Mouse (Mus musculus) cerebellum, adult 9-10 months (tissue): ENCODE measurements at regions not wholly inside any gene's neighbourhood (a gene's known extent, or its start where the extent isn't known, plus 50 kb on each side); places are given as distances from the start of the nearest gene placed in this dataset.

ENCODE experiments used
- DNase-seq: peaks from one replicate; pipeline ENCODE4 v3.0.0; 2022

- DNase-seq, result no peak
These were observed 282.2 kb upstream of the Cdh6 start for GRCm38 (mm10) chr15:13455560-13456219.

DNA sequence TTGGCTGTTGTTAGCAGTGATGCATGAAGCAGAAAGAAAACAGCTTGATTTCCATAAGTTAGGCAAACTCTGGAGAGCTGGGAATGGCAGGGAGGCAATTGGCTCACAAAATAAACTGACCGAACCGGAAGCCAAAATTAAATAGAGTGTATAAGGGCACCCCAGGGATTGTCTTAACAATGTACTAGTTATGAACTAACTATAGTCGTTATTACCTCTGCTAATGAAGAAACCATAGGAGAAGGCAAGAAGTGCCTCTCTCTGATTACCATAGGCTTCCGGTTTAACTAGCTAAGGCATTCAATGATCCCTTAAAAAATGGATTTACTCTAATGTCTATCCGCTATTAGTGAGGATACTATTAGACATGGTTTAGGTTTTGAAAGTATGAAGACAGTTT lies 276.9 kb upstream of the Cdh6 start:
- no peak for DNase-seq

DNA sequence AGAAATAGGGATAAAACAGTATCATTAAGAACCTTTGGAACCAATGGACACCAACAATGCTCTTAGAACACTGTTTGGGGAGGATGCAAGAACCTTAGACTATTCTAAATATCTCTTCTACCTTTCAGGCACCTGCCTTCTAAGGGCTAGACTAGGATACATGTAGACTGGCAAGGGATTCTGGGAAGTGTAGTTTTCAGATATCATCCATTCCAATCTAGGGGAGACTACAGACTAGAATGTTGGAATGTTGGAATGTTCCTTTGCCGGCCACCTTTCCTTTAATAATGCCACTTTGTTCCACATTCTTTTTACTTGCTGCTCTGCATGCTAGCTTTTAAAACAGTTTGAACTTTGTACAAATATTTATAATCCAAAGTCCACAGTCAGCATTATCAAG lies 261.1 kb upstream of the Cdh6 start:
- no peak for DNase-seq

DNA sequence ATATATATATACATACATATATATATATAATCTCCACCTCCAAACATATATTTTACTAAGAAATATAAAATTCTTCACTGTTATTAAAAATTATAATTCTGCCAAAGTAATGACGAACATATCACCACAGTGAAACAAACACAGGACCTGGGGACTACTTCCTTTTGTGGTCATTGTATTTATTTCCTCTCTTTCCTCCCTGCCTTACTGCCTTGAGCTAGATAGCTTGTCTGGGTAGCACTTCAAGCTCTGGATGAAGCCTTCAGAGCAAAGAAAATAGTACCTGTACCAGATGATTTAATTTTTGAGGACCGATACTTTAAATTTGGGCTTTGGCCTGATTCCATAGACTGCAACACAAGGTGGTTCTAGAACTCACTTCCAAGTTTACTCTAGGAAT lies 259.5 kb upstream of the Cdh6 start:
- no peak for DNase-seq

DNA sequence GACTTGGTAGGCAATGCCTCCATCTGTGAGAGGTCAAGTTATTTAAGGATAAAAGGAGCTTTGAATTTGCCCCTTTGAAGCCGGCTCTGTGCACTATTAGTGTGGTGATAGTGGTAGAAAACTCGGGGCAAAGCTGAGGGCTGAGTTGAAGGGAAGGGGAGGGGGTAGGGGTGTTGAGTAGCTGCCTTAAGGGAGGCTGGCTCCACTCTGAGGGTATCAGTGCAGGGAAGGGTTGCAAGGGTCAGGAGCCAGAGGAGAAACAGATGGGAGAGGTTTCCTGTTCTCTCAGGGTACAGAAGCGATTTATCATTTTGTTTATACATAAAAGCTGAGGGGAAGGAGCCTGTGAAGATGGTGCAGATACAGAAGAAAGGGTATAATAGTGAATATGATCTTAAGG lies 246.1 kb upstream of the Cdh6 start:
- no peak for DNase-seq

- DNase-seq, result no peak
These were observed 236.7 kb upstream of the Cdh6 start for GRCm38 (mm10) chr15:13410065-13410688.

GRCm38 (mm10) chr15:13393155-13393554 lies 219.7 kb upstream of the Cdh6 start:
- DNase-seq, result no peak

- no peak for DNase-seq
These were observed 217.9 kb upstream of the Cdh6 start for GRCm38 (mm10) chr15:13391331-13391730.

GRCm38 (mm10) chr15:13384815-13385214 lies 211.3 kb upstream of the Cdh6 start:
- DNase-seq, result no peak

- no peak for DNase-seq
These were observed 202.1 kb upstream of the Cdh6 start for GRCm38 (mm10) chr15:13375590-13375989.

DNA sequence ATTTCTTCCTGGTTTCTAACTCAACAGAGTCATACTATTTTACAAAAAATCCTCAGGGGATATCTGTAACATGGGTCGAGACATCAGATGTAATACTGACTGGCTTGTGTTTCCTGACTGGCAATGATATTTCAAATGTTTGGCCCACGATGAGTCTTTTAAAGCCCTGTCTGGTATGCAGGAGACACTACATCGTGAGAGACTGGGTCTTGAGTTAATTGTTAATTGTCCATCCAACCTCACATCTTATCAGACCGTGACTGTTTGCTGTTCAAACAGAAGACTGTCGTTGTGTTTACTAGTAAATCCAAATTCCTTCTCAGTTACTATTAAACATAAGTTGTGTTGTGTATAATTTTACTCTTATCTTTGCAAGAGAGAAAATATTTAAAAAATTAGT lies 195.3 kb upstream of the Cdh6 start:
- DNase-seq, result no peak

DNA sequence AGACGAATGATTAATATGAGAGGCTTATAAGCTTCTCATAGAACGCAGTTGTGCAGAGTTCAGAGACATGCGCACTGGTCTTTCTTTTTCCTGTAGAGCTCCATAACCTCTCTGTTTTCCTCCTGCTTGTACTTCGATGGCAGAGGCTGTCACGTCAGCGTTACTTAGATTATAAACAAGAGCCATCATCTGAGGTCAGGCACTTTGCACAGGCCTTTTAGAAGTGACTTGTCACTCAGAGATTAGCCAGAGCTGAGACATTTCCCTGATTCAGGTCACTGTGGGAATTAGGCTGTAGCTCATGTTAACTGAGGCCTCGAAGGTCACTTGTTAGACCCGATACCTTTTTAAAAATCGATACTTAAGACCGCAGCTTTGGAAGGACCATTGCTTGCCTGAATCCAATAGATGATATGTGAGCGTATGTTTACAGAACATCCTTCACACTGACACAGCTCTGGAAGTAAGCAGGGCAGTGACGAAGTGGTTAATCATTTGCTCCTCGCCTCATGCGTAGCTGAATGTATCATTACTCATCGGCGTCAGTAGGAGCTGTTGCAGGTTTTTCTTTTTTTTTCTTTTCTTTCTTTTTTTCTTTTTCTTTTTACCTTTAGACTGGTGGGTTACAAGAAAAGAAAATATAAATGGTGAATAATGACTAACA lies 193.9 kb upstream of the Cdh6 start:
- no peak for DNase-seq

DNA sequence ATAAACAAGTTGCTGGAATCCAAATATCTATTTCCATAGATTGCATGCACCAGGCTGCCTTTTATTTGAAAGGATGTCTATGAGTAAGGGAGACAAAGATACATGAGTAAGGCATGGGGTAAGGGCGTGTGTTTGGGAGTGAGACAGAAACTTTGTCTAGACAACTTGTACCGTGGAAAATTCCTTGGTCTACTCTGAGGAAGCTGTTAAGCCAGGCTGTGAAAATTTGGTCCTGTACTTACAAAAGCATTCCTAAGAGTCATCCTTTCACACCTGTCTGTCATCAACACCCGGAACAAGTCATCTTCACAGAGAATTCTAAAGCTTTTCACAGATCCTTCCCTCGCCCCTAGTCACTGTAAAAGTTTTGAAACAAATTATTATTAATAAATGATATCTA lies 193.1 kb upstream of the Cdh6 start:
- DNase-seq, result no peak

DNA sequence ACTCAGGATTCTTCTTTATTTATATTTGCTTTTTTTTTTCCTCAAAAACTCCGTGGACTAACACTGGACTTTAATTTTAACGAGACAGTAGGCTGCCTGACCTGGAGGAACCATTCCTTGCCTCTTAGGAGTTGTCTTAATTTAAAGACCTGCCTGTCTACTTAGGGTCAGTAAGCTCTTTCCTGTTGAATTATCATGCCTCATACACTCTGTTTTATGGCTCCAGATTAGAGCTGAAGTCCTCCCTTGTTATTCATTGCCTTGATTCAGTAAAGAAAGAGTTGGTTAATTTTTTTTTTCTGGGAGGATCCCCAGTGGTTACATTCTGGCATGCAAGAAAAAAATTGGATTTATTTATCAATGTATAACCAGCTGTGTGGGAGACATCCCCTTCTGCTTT lies 187.3 kb upstream of the Cdh6 start:
- no peak for DNase-seq

DNA sequence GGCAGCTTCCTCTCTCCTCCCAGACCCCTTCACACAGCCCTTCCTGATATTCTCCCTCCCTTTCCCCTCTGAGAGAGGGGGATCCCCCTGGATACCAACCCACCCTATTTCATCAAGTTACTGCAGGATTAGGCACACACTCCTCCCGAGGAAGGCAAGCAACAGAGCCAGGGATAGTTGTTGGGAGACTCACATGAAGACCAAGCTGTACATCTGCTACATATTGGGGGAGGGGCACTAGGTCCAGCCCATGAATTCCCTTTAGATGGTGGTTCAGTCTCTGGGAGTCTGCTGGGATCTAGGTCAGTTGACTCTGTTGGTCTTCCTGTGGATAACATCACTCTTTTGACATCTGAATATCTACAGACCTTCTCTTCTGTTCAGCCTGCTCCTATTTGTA lies 185.6 kb upstream of the Cdh6 start:
- DNase-seq, result no peak

- DNase-seq, result no peak
These were observed 176.8 kb upstream of the Cdh6 start for GRCm38 (mm10) chr15:13350321-13350720.

GRCm38 (mm10) chr15:13336392-13336791 lies 162.9 kb upstream of the Cdh6 start:
- DNase-seq, result no peak

GRCm38 (mm10) chr15:13324439-13324838 lies 151.0 kb upstream of the Cdh6 start:
- DNase-seq, result no peak

DNA sequence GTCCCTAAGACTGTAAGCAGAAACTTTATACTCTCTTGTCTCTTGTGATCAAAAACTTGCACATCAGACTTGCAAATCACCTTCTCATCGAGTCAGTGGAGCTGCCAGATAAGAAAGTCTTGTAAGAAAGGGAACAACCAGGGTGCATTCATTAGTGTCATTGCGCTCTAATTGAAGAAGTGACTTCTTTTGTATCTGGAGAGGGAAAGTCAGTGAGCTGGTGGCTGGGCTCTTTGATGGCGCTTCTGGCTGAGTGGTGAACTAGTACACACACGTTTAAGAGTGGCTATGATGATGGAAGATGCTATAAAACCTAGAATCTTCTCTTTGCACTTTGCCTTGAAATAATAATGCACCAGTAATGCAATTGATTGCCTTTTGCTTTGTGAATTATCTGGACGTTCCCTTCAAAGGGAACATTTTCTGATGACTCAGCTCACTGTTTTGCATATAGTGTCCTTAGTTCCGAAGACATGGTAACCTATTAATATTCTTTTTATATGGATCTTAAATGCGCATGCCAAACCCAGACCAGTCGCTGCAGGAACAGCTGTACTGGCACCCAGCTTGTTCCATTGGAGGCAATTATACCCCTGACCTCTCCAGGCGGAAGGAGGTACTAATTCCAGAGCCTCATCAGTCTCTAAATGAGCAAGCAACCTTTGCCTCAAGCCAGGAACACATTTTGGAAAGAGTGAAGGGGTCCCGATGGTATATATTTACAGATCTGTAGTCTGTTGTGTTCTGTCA lies 147.3 kb upstream of the Cdh6 start:
- DNase-seq, result no peak

DNA sequence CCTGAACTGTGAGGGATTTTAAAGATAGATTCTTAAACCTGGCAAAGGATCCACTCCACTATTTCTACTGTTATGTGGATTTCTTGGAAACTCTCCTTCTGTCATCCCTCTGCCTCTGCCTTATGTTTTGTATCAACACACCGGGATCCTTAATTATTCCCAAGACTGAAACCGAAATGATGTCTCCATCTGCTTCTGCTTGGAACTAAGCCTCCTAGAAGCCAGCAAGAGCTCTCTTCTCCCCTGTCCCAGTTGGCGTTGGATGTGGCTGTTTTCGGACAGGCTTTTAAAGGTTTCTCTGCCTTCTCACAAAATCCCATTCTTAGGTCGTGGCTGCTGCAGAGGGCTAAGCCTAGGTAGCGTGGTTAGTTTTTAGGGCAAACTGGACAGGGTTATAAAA lies 131.1 kb upstream of the Cdh6 start:
- DNase-seq, result peak; percentile 44

DNA sequence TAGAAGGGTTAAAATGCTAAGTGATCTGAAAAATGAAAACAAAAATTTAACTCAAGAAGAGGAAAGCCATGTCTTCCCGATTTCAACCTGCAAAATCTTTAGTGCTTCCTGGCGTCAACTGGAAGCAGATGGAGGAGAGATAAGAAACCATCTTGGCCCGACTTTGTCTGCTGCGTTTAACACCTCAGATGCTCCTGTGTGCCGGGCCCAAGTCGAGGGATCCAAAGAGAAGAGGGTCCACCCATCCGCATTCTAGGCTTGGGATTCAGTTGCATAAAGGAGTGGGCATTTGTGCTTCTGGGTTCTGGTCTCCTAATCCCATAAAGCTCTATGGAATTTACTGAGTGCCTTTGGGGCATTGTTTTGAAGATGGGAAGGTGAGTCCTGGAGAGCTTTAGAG lies 130.0 kb upstream of the Cdh6 start:
- DNase-seq, result no peak

DNA sequence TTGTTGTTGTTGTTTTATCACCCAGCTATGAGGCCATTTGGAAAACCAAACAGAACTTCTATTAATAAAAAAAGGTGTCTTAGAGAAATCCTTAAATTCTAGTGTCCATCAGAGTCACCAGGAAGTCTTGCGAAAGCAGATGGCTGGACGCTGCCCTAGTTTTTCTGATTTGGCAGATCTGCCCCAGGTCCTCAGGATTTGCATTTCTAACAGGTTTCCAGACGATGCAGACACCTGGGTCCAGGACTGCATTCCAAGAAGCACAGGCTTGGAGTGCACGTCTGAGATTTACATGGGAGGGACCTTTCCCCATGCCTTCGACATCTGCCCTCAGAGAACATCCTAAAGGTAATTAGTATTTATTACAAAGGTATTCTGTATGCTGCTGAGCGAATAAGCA lies 129.2 kb upstream of the Cdh6 start:
- peak; percentile 55 for DNase-seq

DNA sequence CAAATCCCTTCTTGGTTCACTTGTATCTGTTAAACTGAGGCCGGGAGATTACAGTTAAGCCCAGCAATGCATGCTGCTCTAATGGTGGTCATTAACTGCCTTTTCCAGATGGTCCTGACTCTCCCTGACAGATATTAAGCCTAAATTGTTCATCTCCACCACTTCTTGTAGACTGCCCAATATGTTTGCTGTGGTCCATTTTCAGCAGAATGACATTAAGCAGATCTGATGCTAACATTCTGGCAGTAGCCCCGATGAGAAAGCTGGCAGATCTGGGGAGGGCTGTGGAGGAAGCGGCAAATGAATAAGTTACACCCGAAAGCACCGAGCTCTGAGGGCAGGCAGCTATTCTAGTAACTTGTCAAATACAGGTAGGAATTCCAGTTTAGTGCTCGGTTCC lies 123.5 kb upstream of the Cdh6 start:
- DNase-seq, result no peak

- DNase-seq, result no peak
These were observed 115.6 kb upstream of the Cdh6 start for GRCm38 (mm10) chr15:13289064-13289463.
